Mouse (Mus musculus) left cerebral cortex, postnatal 10 days (tissue): ENCODE results near the gene Fam243. TPM values are rescaled to one million over a fixed set of nuclear protein-coding genes. Genes with fewer than 3 reads are reported as not detected.

ENCODE experiments used
- DNase-seq, 2 experiments: peaks; one replicate each; pipeline ENCODE4 v3.0.0; 2021 to 2022; ENCODE audit warnings: low spot score in 2 of 2, mixed read lengths in 1 of 2; ENCODE audit errors: extremely low spot score in 1 of 2
- intact Hi-C: fragments of 180-260 bp; cut with DNase I; formaldehyde crosslinking; loops from one replicate; pipeline ENCODE4 v1.15.1; 2025
- total RNA-seq, 2 experiments: library from RNA; stranded (reverse); gene quantifications; 2 replicates each; pipeline ENCODE4 v1.2.3; 2021

Fam243 gene
- total RNA-seq, 2 experiments from 2014 or later: not detected

- DNase-seq: peak in 1 of 2 experiments; percentile 16
- intact Hi-C loops: loop anchor here (1.0 to 10.0 kb wide), 4 partner anchors 131 to 594 kb away; partner anchors contain the start of genes Gm49711, Mrps6 and Slc5a3
Observed at GRCm38 (mm10) chr16:92288778-92289177, 32.5 kb downstream of the Fam243 start.

DNA sequence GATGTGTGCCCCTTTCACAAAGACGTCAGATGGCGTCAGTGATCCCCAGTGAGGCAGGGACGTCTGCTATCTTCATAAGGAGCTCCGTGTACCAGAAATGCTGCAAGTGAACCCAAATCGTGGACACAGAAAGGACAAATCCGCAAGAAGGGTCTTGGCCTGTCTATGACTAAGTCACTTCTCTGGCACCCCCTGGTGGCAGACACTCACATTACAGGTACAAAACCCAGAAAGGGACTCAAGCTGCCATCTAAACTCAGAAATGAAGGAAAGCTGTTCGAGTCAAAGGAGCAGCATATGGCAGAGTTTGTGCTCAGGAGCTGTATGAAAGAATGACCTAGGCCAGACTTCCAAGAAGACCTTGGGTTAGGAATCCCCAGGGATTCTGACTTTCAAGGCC lies 34.6 kb downstream of the Fam243 start:
- intact Hi-C loops: loop anchor here (5.0 to 10.0 kb wide), 3 partner anchors 129 to 592 kb away; partner anchors contain the start of genes Gm49711, Mrps6 and Slc5a3
- peak; percentile 79 to 86 for DNase-seq

DNA sequence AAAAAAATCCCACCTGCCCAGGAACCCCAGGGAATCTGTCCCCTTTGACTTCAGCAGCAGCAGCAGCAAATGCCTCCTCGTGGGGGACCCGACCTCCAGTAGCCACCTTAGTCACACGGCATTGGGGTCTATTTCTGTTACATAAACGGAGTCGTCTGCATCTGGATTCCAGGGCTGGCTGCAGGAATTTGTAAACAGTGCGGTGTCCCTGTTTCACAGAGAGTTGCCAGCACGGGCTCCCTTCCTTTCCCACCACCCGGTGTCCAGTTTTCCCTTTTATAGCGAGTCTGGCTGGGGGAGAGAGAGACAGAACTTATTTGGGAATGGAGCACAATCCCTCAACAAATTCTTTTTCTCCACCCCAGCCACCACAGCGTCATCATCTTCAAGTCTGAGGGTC lies 36.2 kb downstream of the Fam243 start:
- DNase-seq: no peak
- intact Hi-C loops: loop anchor here (5.0 to 10.0 kb wide), 3 partner anchors 128 to 590 kb away; partner anchors contain the start of genes Gm49711, Mrps6 and Slc5a3

GRCm38 (mm10) chr16:92282671-92283070 lies 38.6 kb downstream of the Fam243 start:
- no peak for DNase-seq
- intact Hi-C loops: loop anchor here (5.0 to 10.0 kb wide), 2 partner anchors 55 to 588 kb away; no protein-coding TSS in a partner anchor

GRCm38 (mm10) chr16:92275526-92275925 lies 45.7 kb downstream of the Fam243 start:
- intact Hi-C loops: no loop called here
- DNase-seq: no peak

DNA sequence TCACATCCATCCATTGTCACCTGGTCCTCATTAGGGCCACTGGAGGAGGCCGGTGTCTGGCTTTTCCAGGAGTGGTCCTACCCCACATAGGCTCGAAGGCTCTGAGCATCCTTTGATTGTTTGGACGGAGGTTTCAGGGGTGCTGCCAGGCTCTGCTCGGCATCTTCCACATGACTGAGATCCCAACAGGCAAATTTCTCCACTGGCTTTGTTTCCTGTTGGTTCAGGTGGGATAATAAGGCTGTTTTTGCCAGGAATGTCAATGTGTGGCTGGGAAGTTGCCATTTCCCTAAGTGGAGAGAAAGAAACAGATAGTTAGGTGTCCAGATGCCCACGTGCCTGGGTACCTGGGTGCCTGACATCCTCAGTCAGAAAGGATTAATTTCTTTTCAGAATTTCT lies 46.7 kb downstream of the Fam243 start:
- intact Hi-C loops: no loop called here
- no peak for DNase-seq

Other genes with a start within 250 kb of the Fam243 start
- gene Kcne2, start 29.1 kb downstream of the Fam243 start, total RNA-seq: under 1 TPM; 0.21 to 0.34 TPM
- 10 to 100 TPM; 13.3 to 13.6 TPM for gene Smim11, start 20.2 kb downstream of the Fam243 start, total RNA-seq
- not detected for gene Kcne1, start 38.0 kb upstream of the Fam243 start, total RNA-seq
- 10 to 100 TPM; 49.3 to 53.5 TPM for gene Rcan1, start 149.4 kb upstream of the Fam243 start, total RNA-seq
- gene Clic6, start 164.3 kb upstream of the Fam243 start, total RNA-seq: under 1 TPM; 0.53 to 0.77 TPM